Mouse (Mus musculus): ENCODE measurements around the gene Lonp1.
"Not testable (repeated sequence)": the region's sequence is repeated elsewhere in the genome, so short reads cannot be mapped to it uniquely, and the experiment has no call there.

The Lonp1 gene

GRCm38 (mm10) chr17:56625495-56625894 is 1.2 kb downstream of the Lonp1 start:
- DNase-seq (ENCODE audit: low spot score): no peak

GRCm38 (mm10) chr17:56617628-56618027 is 9.1 kb downstream of the Lonp1 start:
- no peak for DNase-seq (ENCODE audit: low spot score)

- no peak for DNase-seq (ENCODE audit: low spot score)
These were observed 10.0 kb downstream of the Lonp1 start for GRCm38 (mm10) chr17:56616725-56617124.

GRCm38 (mm10) chr17:56615792-56616191 is 10.9 kb downstream of the Lonp1 start:
- DNase-seq (ENCODE audit: low spot score): no peak

GRCm38 (mm10) chr17:56615136-56615784 is 11.4 kb downstream of the Lonp1 start:
- DNase-seq (ENCODE audit: low spot score): no peak

GRCm38 (mm10) chr17:56614391-56615135 is 12.1 kb downstream of the Lonp1 start:
- no peak for DNase-seq (ENCODE audit: low spot score)

- not testable (repeated sequence) for DNase-seq (ENCODE audit: low spot score)
These were observed 12.8 kb downstream of the Lonp1 start for GRCm38 (mm10) chr17:56613893-56614292.

GRCm38 (mm10) chr17:56613236-56613844 is 13.3 kb downstream of the Lonp1 start, which contains the start of gene Rpl36:
Rpl36 (plus strand) TSS chr17:56613416.
- DNase-seq (ENCODE audit: low spot score): peak; percentile 87

- not testable (repeated sequence) for DNase-seq (ENCODE audit: low spot score)
These were observed 14.1 kb downstream of the Lonp1 start for GRCm38 (mm10) chr17:56612565-56612939.

GRCm38 (mm10) chr17:56611861-56612564 is 14.7 kb downstream of the Lonp1 start:
- DNase-seq (ENCODE audit: low spot score): no peak

- no peak for DNase-seq (ENCODE audit: low spot score)
These were observed 15.4 kb downstream of the Lonp1 start for GRCm38 (mm10) chr17:56611323-56611722.

GRCm38 (mm10) chr17:56609452-56610171 is 17.1 kb downstream of the Lonp1 start, which contains the start of gene 2410015M20Rik:
2410015M20Rik (minus strand) TSS chr17:56609771.
- peak; percentile 72 for DNase-seq (ENCODE audit: low spot score)

GRCm38 (mm10) chr17:56608699-56609098 is 18.0 kb downstream of the Lonp1 start:
- no peak for DNase-seq (ENCODE audit: low spot score)

GRCm38 (mm10) chr17:56607521-56608062 is 19.1 kb downstream of the Lonp1 start:
- DNase-seq (ENCODE audit: low spot score): no peak

GRCm38 (mm10) chr17:56605431-56605830 is 21.3 kb downstream of the Lonp1 start:
- DNase-seq (ENCODE audit: low spot score): no peak

- no peak for DNase-seq (ENCODE audit: low spot score)
These were observed 22.3 kb downstream of the Lonp1 start for GRCm38 (mm10) chr17:56604422-56604821.

- DNase-seq (ENCODE audit: low spot score): no peak
These were observed 22.7 kb downstream of the Lonp1 start for GRCm38 (mm10) chr17:56604070-56604380.

- no peak for DNase-seq (ENCODE audit: low spot score)
These were observed 23.3 kb downstream of the Lonp1 start for GRCm38 (mm10) chr17:56603186-56604069.

GRCm38 (mm10) chr17:56593527-56594271 is 33.0 kb downstream of the Lonp1 start:
- DNase-seq (ENCODE audit: low spot score): no peak

GRCm38 (mm10) chr17:56592553-56592952 is 34.1 kb downstream of the Lonp1 start:
- no peak for DNase-seq (ENCODE audit: low spot score)

Data from urinary bladder, postnatal 10 days (tissue).